Mouse (Mus musculus) stomach, postnatal 0 days (tissue): Measurements from ENCODE around the gene Psg17. TPM values are rescaled to one million over a fixed set of nuclear protein-coding genes. Genes with fewer than 3 reads are reported as not detected.
"Not testable (repeated sequence)": the region's sequence is repeated elsewhere in the genome, so short reads cannot be mapped to it uniquely, and the experiment has no call there.

Experiments
- ATAC-seq: fragments of 200-750 bp; cut with Nextera tagmentation; 2 replicates; pipeline ENCODE4 v1.8.0; 2017; ENCODE audit not compliant: low FRiP score, low TSS enrichment
- DNase-seq: peaks from one replicate; pipeline ENCODE4 v3.0.0-alpha.2; 2016; ENCODE audit warnings: low spot score
- H3K27ac ChIP-seq: fragments of 300-500 bp; sonication (generic); replicated peaks from 2 replicates; pipeline ENCODE4 v1.5.1; 2014; ENCODE audit warnings: mild to moderate bottlenecking, control low read depth
- H3K27me3 ChIP-seq: fragments of 300-500 bp; sonication (generic); 2 replicates; pipeline ENCODE4 v1.6.1; 2014; ENCODE audit warnings: low read length; ENCODE audit not compliant: control insufficient read depth, insufficient read depth
- H3K36me3 ChIP-seq: fragments of 300-500 bp; sonication (generic); 2 replicates; pipeline ENCODE4 v1.6.1; 2014; ENCODE audit warnings: low read length, mixed read lengths; ENCODE audit not compliant: control insufficient read depth, insufficient read depth
- H3K4me1 ChIP-seq: fragments of 300-500 bp; sonication (generic); replicated peaks from 2 replicates; pipeline ENCODE4 v1.6.1; 2014; ENCODE audit warnings: antibody characterized with exemption; ENCODE audit not compliant: control insufficient read depth, insufficient read depth
- H3K4me2 ChIP-seq: fragments of 300-500 bp; sonication (generic); replicated peaks from 2 replicates; pipeline ENCODE4 v1.6.1; 2014; ENCODE audit warnings: low read depth, mild to moderate bottlenecking, control low read depth, moderate library complexity
- H3K4me3 ChIP-seq: fragments of 300-500 bp; sonication (generic); 2 replicates; pipeline ENCODE4 v1.5.1; 2014; ENCODE audit warnings: low read depth, low read length, control low read depth
- H3K9ac ChIP-seq: fragments of 300-500 bp; sonication (generic); 2 replicates; pipeline ENCODE4 v1.6.1; 2014; ENCODE audit warnings: mild to moderate bottlenecking, low read length, control low read depth, mixed read lengths
- H3K9me3 ChIP-seq: fragments of 300-500 bp; sonication (generic); 2 replicates; pipeline ENCODE4 v1.6.1; 2016; ENCODE audit warnings: low read length; ENCODE audit not compliant: control insufficient read depth
- CTCF ChIP-seq: IDR thresholded peaks from 2 replicates; pipeline ENCODE4 v1.5.1; 2016; ENCODE audit warnings: antibody characterized with exemption, low read depth, mild to moderate bottlenecking, moderate library complexity
- EP300 ChIP-seq: optimal IDR thresholded peaks from 2 replicates; pipeline ENCODE3; 2016; ENCODE audit warnings: antibody characterized with exemption
- WGBS: fragments of 180-500 bp; shearing (Covaris S2); extraction: QIAGEN DNeasy Blood & Tissue Kit; methylation state at CpG from one replicate; pipeline ENCODE4 v1.1.7; 2014; 5-methylcytosine and 5-hydroxymethylcytosine counted together
- polyA plus RNA-seq: library from polyadenylated mRNA; unstranded; fragments of >200 nt; fragmentation: Nextera tagmentation; extraction: Ambion mirVana; gene quantifications from 2 replicates; pipeline ENCODE4 v1.2.1, GENCODE M21; 2015

Gene Psg17
- polyA plus RNA-seq, 1 experiment from 2014 or later = 0.06 TPM

- not testable (repeated sequence) for H3K36me3 ChIP-seq, H3K9ac ChIP-seq, DNase-seq, H3K4me3 ChIP-seq, H3K27ac ChIP-seq, ATAC-seq, H3K4me2 ChIP-seq, H3K27me3 ChIP-seq, H3K9me3 ChIP-seq, H3K4me1 ChIP-seq
- TF ChIP-seq CTCF = peak; percentile 72
- 31% methylated on average over 2 of the region's 2 CpGs for WGBS
Observed at GRCm38 (mm10) chr7:18781301-18781700, 40.1 kb downstream of the Psg17 start.

GRCm38 (mm10) chr7:18779337-18779781 lies 42.0 kb downstream of the Psg17 start:
- H3K9me3 ChIP-seq = no peaks in the 10 kb centered on the region
- H3K27ac ChIP-seq = no peak overlapping the region
- H3K4me3 ChIP-seq = no peak overlapping the region
- no peaks in the 10 kb centered on the region for H3K4me1 ChIP-seq
- DNase-seq (no peak), ATAC-seq (0 out of 2 replicates have a peak, but pooled peaks have one; percentile 24)
- H3K27me3 ChIP-seq = no peaks in the 10 kb centered on the region
- TF ChIP-seq CTCF (no peak), EP300 (no peak)
- H3K9ac ChIP-seq = no peak overlapping the region
- no peak overlapping the region for H3K4me2 ChIP-seq
- no peaks in the 10 kb centered on the region for H3K36me3 ChIP-seq

Other genes starting within 250 kb of the Psg17 start
- gene Psg23, start 205.1 kb downstream of the Psg17 start, polyA plus RNA-seq = not detected in 2 replicates
- gene Psg21, start 164.9 kb downstream of the Psg17 start, polyA plus RNA-seq = not detected in 2 replicates
- gene Psg20, start 135.4 kb downstream of the Psg17 start, polyA plus RNA-seq = not detected in 2 replicates
- gene Psg22, start 103.5 kb downstream of the Psg17 start, polyA plus RNA-seq = not detected in 2 replicates
- gene Psg19, start 23.1 kb downstream of the Psg17 start, polyA plus RNA-seq = not detected in 2 replicates
- gene Mill2, start 18.4 kb upstream of the Psg17 start, polyA plus RNA-seq = 1.3 and 1.4 TPM in 2 replicates
- gene Pglyrp1, start 49.7 kb upstream of the Psg17 start, polyA plus RNA-seq = 103 and 110 TPM in 2 replicates
- gene Ccdc61, start 88.8 kb upstream of the Psg17 start, polyA plus RNA-seq = 15.4 and 19.1 TPM in 2 replicates
- 0.18 and 0.22 TPM in 2 replicates for gene Nova2, start 104.3 kb upstream of the Psg17 start, polyA plus RNA-seq
- gene Nanos2, start 165.8 kb upstream of the Psg17 start, polyA plus RNA-seq = not detected in 2 replicates
- gene Mypop, start 169.6 kb upstream of the Psg17 start, polyA plus RNA-seq = 1.3 and 1.4 TPM in 2 replicates
- 9.8 and 12.0 TPM in 2 replicates for gene Irf2bp1, start 182.4 kb upstream of the Psg17 start, polyA plus RNA-seq
- 39.2 and 46.0 TPM in 2 replicates for gene Foxa3, start 201.9 kb upstream of the Psg17 start, polyA plus RNA-seq
- gene Sympk, start 202.8 kb upstream of the Psg17 start, polyA plus RNA-seq = 9.1 and 9.6 TPM in 2 replicates
- not detected in 2 replicates for gene Rsph6a, start 233.1 kb upstream of the Psg17 start, polyA plus RNA-seq